Mouse (Mus musculus) stomach, postnatal 0 days (tissue): Measurements from ENCODE around the gene Ambra1. TPM values are rescaled to one million over a fixed set of nuclear protein-coding genes. Genes with fewer than 3 reads are reported as not detected.

Source experiments
- ATAC-seq: fragments of 200-750 bp; cut with Nextera tagmentation; 2 replicates; pipeline ENCODE4 v1.8.0; 2017; ENCODE audit not compliant: low FRiP score, low TSS enrichment
- DNase-seq: peaks from one replicate; pipeline ENCODE4 v3.0.0-alpha.2; 2016; ENCODE audit warnings: low spot score
- H3K27ac ChIP-seq: fragments of 300-500 bp; sonication (generic); replicated peaks from 2 replicates; pipeline ENCODE4 v1.5.1; 2014; ENCODE audit warnings: mild to moderate bottlenecking, control low read depth
- H3K27me3 ChIP-seq: fragments of 300-500 bp; sonication (generic); 2 replicates; pipeline ENCODE4 v1.6.1; 2014; ENCODE audit warnings: low read length; ENCODE audit not compliant: control insufficient read depth, insufficient read depth
- H3K36me3 ChIP-seq: fragments of 300-500 bp; sonication (generic); 2 replicates; pipeline ENCODE4 v1.6.1; 2014; ENCODE audit warnings: low read length, mixed read lengths; ENCODE audit not compliant: control insufficient read depth, insufficient read depth
- H3K4me1 ChIP-seq: fragments of 300-500 bp; sonication (generic); replicated peaks from 2 replicates; pipeline ENCODE4 v1.6.1; 2014; ENCODE audit warnings: antibody characterized with exemption; ENCODE audit not compliant: control insufficient read depth, insufficient read depth
- H3K4me2 ChIP-seq: fragments of 300-500 bp; sonication (generic); replicated peaks from 2 replicates; pipeline ENCODE4 v1.6.1; 2014; ENCODE audit warnings: low read depth, mild to moderate bottlenecking, control low read depth, moderate library complexity
- H3K4me3 ChIP-seq: fragments of 300-500 bp; sonication (generic); 2 replicates; pipeline ENCODE4 v1.5.1; 2014; ENCODE audit warnings: low read depth, low read length, control low read depth
- H3K9ac ChIP-seq: fragments of 300-500 bp; sonication (generic); 2 replicates; pipeline ENCODE4 v1.6.1; 2014; ENCODE audit warnings: mild to moderate bottlenecking, low read length, control low read depth, mixed read lengths
- H3K9me3 ChIP-seq: fragments of 300-500 bp; sonication (generic); 2 replicates; pipeline ENCODE4 v1.6.1; 2016; ENCODE audit warnings: low read length; ENCODE audit not compliant: control insufficient read depth
- CTCF ChIP-seq: IDR thresholded peaks from 2 replicates; pipeline ENCODE4 v1.5.1; 2016; ENCODE audit warnings: antibody characterized with exemption, low read depth, mild to moderate bottlenecking, moderate library complexity
- EP300 ChIP-seq: optimal IDR thresholded peaks from 2 replicates; pipeline ENCODE3; 2016; ENCODE audit warnings: antibody characterized with exemption
- WGBS: fragments of 180-500 bp; shearing (Covaris S2); extraction: QIAGEN DNeasy Blood & Tissue Kit; methylation state at CpG from one replicate; pipeline ENCODE4 v1.1.7; 2014; 5-methylcytosine and 5-hydroxymethylcytosine counted together
- polyA plus RNA-seq: library from polyadenylated mRNA; unstranded; fragments of >200 nt; fragmentation: Nextera tagmentation; extraction: Ambion mirVana; gene quantifications from 2 replicates; pipeline ENCODE4 v1.2.1, GENCODE M21; 2015

Gene Ambra1
- polyA plus RNA-seq, 1 experiment from 2014 or later: 5.7 TPM

- Histone ChIP-seq H3K9ac (no peak overlapping the region), H3K27ac (peak overlapping the region; percentile 45; the same call in 1 of the 2 replicates), H3K36me3 (peaks cover 7% of the 10 kb centered on the region), H3K4me1 (no peaks in the 10 kb centered on the region; the same call in 1 of the 2 replicates), H3K27me3 (no peaks in the 10 kb centered on the region), H3K4me3 (no peak overlapping the region), H3K9me3 (no peaks in the 10 kb centered on the region), H3K4me2 (no peak overlapping the region)
- peak; percentile 59; the same call in 1 of the 2 replicates for ATAC-seq
- peak; percentile 23 for DNase-seq
- TF ChIP-seq EP300 (no peak), CTCF (no peak)
- WGBS: 59% methylated on average over 5 of the region's 5 CpGs
Observed at GRCm38 (mm10) chr2:91904618-91905307, 174.8 kb downstream of the Ambra1 start.

- H3K4me1 ChIP-seq: no peaks in the 10 kb centered on the region; the same call in 1 of the 2 replicates
- H3K36me3 ChIP-seq: peaks cover 5% of the 10 kb centered on the region; the same call in 1 of the 2 replicates
- 0 out of 2 replicates have a peak, but pooled peaks have one; percentile 32 for ATAC-seq
- 75% methylated on average over 2 of the region's 2 CpGs for WGBS
- no peak for DNase-seq
- H3K27me3 ChIP-seq: no peaks in the 10 kb centered on the region
- H3K9me3 ChIP-seq: no peaks in the 10 kb centered on the region
- no peak overlapping the region for H3K4me2 ChIP-seq
- H3K9ac ChIP-seq: no peak overlapping the region
- H3K27ac ChIP-seq: peak overlapping the region; percentile 40; the same call in 1 of the 2 replicates
- no peak overlapping the region for H3K4me3 ChIP-seq
- TF ChIP-seq CTCF: no peak
- TF ChIP-seq EP300: no peak
Observed at GRCm38 (mm10) chr2:91906141-91906540, 176.2 kb downstream of the Ambra1 start.

GRCm38 (mm10) chr2:91912616-91913015, 182.7 kb downstream of the Ambra1 start:
- no peak overlapping the region for H3K4me2 ChIP-seq
- H3K27me3 ChIP-seq: no peaks in the 10 kb centered on the region
- no peak overlapping the region for H3K4me3 ChIP-seq
- no peak overlapping the region for H3K9ac ChIP-seq
- peaks cover 19% of the 10 kb centered on the region for H3K36me3 ChIP-seq
- H3K9me3 ChIP-seq: no peaks in the 10 kb centered on the region
- no peak overlapping the region for H3K27ac ChIP-seq
- WGBS: 51% methylated on average over 3 of the region's 3 CpGs
- ATAC-seq (peak; percentile 72), DNase-seq (peak; percentile 34)
- TF ChIP-seq EP300: no peak
- TF ChIP-seq CTCF: no peak
- H3K4me1 ChIP-seq: no peaks in the 10 kb centered on the region

- H3K27ac ChIP-seq: no peak overlapping the region
- whole genome bisulfite sequencing: 82% methylated on average over 7 of the region's 7 CpGs
- no peak for ATAC-seq
- no peak overlapping the region for H3K4me3 ChIP-seq
- no peak for DNase-seq
- H3K9me3 ChIP-seq: no peaks in the 10 kb centered on the region
- TF ChIP-seq EP300 (no peak), CTCF (no peak)
- peaks cover 27% of the 10 kb centered on the region for H3K36me3 ChIP-seq
- no peak overlapping the region for H3K4me2 ChIP-seq
- H3K4me1 ChIP-seq: no peaks in the 10 kb centered on the region
- no peak overlapping the region for H3K9ac ChIP-seq
- H3K27me3 ChIP-seq: no peaks in the 10 kb centered on the region
Observed at GRCm38 (mm10) chr2:91913328-91914110, 183.6 kb downstream of the Ambra1 start.

- TF ChIP-seq EP300: no peak
- no peak for TF ChIP-seq CTCF
- DNase-seq (no peak), ATAC-seq (no peak)
- no peaks in the 10 kb centered on the region for H3K4me1 ChIP-seq
- no peak overlapping the region for H3K9ac ChIP-seq
- no peaks in the 10 kb centered on the region for H3K27me3 ChIP-seq
- no peak overlapping the region for H3K4me3 ChIP-seq
- WGBS: 84% methylated on average over 7 of the region's 7 CpGs
- no peak overlapping the region for H3K4me2 ChIP-seq
- H3K36me3 ChIP-seq: peaks cover 21% of the 10 kb centered on the region
- no peaks in the 10 kb centered on the region for H3K9me3 ChIP-seq
- H3K27ac ChIP-seq: no peak overlapping the region
Observed at GRCm38 (mm10) chr2:91916346-91916977, 186.5 kb downstream of the Ambra1 start.
